Mouse (Mus musculus) G1E (cell line): ENCODE measurements around the gene Gpr12. TPM values are rescaled to one million over a fixed set of nuclear protein-coding genes. Genes with fewer than 3 reads are reported as not detected.
"Not testable (repeated sequence)": the region's sequence is repeated elsewhere in the genome, so short reads cannot be mapped to it uniquely, and the experiment has no call there.

Experiments
- ATAC-seq: 2 replicates; pipeline ENCODE4 v1.8.0; 2016; ENCODE audit warnings: mild to moderate bottlenecking; ENCODE audit not compliant: insufficient number of reproducible peaks, poor library complexity, low FRiP score, severe bottlenecking; ENCODE audit errors: extremely low read depth
- DNase-seq: peaks from one replicate; pipeline ENCODE4 v3.0.0; 2012; ENCODE audit warnings: low spot score
- H3K27me3 ChIP-seq: 2 replicates; pipeline ENCODE4 v1.6.1; 2012; ENCODE audit warnings: mild to moderate bottlenecking, low read length, inconsistent platforms; ENCODE audit not compliant: insufficient read depth
- H3K36me3 ChIP-seq: replicated peaks from 2 replicates; pipeline ENCODE3; 2012; ENCODE audit warnings: mild to moderate bottlenecking, inconsistent platforms
- H3K4me1 ChIP-seq: 2 replicates; pipeline ENCODE4 v1.6.1; 2012; ENCODE audit warnings: low read depth, low read length, inconsistent platforms, mixed read lengths; ENCODE audit not compliant: insufficient read depth
- H3K4me3 ChIP-seq: 2 replicates; pipeline ENCODE4 v1.5.1; 2012; ENCODE audit warnings: low read depth, mild to moderate bottlenecking, inconsistent platforms, low read length, moderate library complexity, mixed read lengths
- H3K9me3 ChIP-seq: replicated peaks from 2 replicates; pipeline ENCODE4 v1.6.1; 2012; ENCODE audit warnings: inconsistent platforms
- CTCF ChIP-seq: IDR thresholded peaks from 2 replicates; pipeline ENCODE4 v1.5.1; 2012; ENCODE audit warnings: low read depth, low read length, inconsistent platforms, mixed read lengths
- GATA1 ChIP-seq: IDR thresholded peaks from 2 replicates; pipeline ENCODE4 v1.6.1; 2012; ENCODE audit warnings: borderline replicate concordance, low read length, inconsistent platforms, mixed read lengths
- GATA2 ChIP-seq: IDR thresholded peaks from 2 replicates; pipeline ENCODE4 v1.6.1; 2012; ENCODE audit warnings: low read depth, low read length, inconsistent platforms, borderline replicate concordance
- POLR2AphosphoS5 ChIP-seq: IDR thresholded peaks from 2 replicates; pipeline ENCODE4 v1.6.1; 2012; ENCODE audit warnings: low read depth, low read length, inconsistent platforms; ENCODE audit not compliant: insufficient replicate concordance
- TAL1 ChIP-seq: conservative IDR thresholded peaks from 2 replicates; pipeline ENCODE4 v1.6.1; 2012; ENCODE audit warnings: low read depth, low read length, inconsistent platforms, mixed read lengths
- polyA plus RNA-seq: library from polyadenylated mRNA; stranded (reverse); fragments of >175 nt; gene quantifications from 2 replicates; pipeline ENCODE4 v1.2.3, GENCODE M21; 2012
- total RNA-seq, 2 experiments: library from RNA; stranded (forward) in 1 of 2; stranded (reverse) in 1 of 2; fragments of 200-1000 nt in 1 of 2; fragments of >200 nt in 1 of 2; fragmentation: Nextera tagmentation in 1 of 2; gene quantifications; 2 replicates each; pipeline ENCODE4 v1.2.3; 2014 to 2017

Gpr12 gene
- total and polyA plus RNA-seq, 3 experiments = 0.11 TPM; not detected in 2

DNA sequence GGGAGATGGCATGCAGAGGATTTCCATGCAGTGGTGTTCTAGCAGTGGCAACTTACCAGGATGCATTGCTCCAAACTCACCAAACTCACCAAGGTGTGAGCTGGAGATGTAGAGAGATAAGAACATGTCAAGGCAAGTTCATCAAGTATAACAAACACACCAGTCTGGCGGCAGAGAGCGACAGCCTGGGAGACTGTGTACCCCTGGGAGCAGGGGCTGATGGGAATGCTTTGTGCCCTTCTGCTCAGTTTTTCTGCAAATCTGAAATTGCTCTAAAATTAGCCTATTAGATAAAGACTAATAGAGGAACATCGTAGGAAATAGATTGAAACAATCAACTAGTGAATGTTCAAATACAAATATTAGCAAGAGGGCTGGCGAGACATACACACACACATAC is 6.6 kb upstream of the Gpr12 start:
- ATAC-seq (no peak), DNase-seq (no peak)
- H3K4me3 ChIP-seq = no peak overlapping the region
- no peaks in the 10 kb centered on the region for H3K36me3 ChIP-seq
- no peaks in the 10 kb centered on the region; the same call in none of the 2 replicates for H3K27me3 ChIP-seq
- no peaks in the 10 kb centered on the region for H3K9me3 ChIP-seq
- TF ChIP-seq GATA1 (no peak), GATA2 (no peak), TAL1 (no peak), POLR2AphosphoS5 (no peak), CTCF (no peak)
- H3K4me1 ChIP-seq = no peaks in the 10 kb centered on the region

DNA sequence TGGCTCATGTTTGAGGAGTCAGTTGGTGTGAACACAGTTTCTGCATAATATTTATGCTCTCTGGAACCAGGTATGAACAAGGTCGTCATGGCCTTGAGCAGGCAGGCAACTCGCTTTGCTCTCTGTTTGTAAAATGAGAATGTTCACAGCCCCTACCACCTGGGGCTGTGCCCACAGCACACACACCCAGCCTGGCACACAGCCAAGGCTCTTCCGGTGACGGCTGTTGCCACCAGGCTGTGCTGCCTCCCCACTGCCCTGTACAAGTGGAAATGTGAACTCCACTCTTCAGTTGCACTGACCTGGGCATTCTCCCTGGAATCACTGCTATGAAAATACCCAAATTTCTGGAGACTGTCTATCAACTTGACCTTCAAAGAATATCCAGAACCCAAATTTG is 5.9 kb upstream of the Gpr12 start:
- no peaks in the 10 kb centered on the region for H3K4me1 ChIP-seq
- H3K36me3 ChIP-seq = no peaks in the 10 kb centered on the region
- H3K27me3 ChIP-seq = no peaks in the 10 kb centered on the region; the same call in none of the 2 replicates
- TF ChIP-seq GATA2 (no peak), GATA1 (no peak), CTCF (no peak), POLR2AphosphoS5 (no peak), TAL1 (no peak)
- H3K9me3 ChIP-seq = no peaks in the 10 kb centered on the region
- DNase-seq = no peak
- no peak overlapping the region for H3K4me3 ChIP-seq
- ATAC-seq = no peak

DNA sequence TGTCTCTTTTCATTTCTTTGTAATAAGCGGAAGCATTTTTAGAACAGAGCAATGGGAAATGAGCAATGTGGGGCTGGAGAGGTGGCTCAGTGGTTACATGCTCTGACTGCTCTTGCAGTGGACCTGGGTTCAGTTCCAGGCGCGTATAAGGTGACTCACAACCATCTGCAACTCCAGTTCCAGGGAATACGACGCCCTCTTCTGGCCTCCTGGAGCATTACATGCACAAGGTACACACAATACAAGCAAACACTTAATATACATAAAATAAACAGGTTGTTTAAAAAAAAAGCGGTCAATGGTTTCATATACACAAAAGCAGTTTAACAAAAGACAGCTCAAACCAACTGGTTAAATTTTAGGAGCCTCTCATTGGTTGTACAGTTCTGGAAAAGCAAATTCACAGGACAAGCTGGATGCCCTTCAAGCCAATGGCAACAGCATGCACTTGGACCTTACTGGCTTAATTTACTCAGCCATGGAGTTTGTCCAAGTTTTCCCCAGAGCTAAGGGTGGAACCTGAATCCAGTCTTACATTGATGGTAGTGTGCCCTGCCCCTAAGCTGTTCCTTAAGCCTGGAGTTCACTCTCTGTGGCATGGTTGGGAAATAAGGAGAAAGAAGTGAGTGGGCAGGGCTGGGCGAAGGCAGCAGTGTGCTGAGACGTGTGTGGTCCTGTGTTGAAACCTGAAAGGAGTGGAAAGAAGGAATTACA is 1.5 kb upstream of the Gpr12 start:
- TF ChIP-seq TAL1 = no peak
- TF ChIP-seq GATA1 = no peak
- TF ChIP-seq GATA2 = no peak
- no peak for TF ChIP-seq CTCF
- no peak for TF ChIP-seq POLR2AphosphoS5
- H3K4me1 ChIP-seq = no peaks in the 10 kb centered on the region
- no peak for DNase-seq
- no peaks in the 10 kb centered on the region for H3K36me3 ChIP-seq
- no peak overlapping the region for H3K4me3 ChIP-seq
- no peaks in the 10 kb centered on the region; the same call in 1 of the 2 replicates for H3K27me3 ChIP-seq
- H3K9me3 ChIP-seq = peaks cover 6% of the 10 kb centered on the region
- no peak for ATAC-seq

DNA sequence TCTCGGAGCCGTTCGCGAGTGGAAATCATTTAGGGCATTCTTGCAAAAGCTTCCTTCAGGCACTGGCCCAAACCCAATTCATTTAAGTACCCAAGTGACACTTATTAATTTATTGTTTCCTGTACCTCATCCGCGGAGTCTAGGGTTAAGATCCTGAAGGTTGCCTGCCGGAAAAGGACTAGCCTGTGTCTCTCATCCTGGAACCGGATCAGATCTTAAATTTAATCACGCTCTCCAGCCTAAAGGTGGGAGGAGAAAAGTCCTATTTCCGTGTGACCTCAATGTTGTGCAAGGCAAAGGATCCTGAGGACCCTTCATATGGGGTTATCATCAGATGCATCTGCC is 240 bp upstream of the Gpr12 start:
- no peaks in the 10 kb centered on the region for H3K27me3 ChIP-seq
- H3K4me3 ChIP-seq = no peak overlapping the region
- ATAC-seq (no peak), DNase-seq (no peak)
- H3K9me3 ChIP-seq = peaks cover 6% of the 10 kb centered on the region
- H3K4me1 ChIP-seq = no peaks in the 10 kb centered on the region
- no peak for TF ChIP-seq CTCF
- no peak for TF ChIP-seq POLR2AphosphoS5
- no peak for TF ChIP-seq TAL1
- TF ChIP-seq GATA2 = no peak
- TF ChIP-seq GATA1 = no peak
- H3K36me3 ChIP-seq = no peaks in the 10 kb centered on the region

DNA sequence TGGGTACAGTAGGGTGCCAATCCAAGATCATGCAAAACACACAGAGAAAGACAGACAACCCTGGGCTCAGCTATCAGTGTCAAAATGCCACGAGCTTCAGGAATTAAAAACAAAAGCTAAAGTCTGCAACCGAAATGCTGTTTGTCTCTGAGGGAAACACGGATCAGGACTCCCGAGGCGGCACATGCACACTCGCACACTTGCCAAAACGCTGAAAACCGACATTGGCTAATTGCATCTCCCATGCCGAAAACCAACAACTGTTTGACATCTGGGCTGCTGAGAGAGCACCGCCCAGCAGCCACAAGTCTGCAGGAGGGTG is 922 bp downstream of the Gpr12 start:
- no peaks in the 10 kb centered on the region for H3K36me3 ChIP-seq
- TF ChIP-seq TAL1 = no peak
- TF ChIP-seq GATA1 = no peak
- TF ChIP-seq POLR2AphosphoS5 = no peak
- no peak for TF ChIP-seq GATA2
- TF ChIP-seq CTCF = no peak
- ATAC-seq = no peak
- H3K27me3 ChIP-seq = no peaks in the 10 kb centered on the region
- DNase-seq = no peak
- peaks cover 6% of the 10 kb centered on the region for H3K9me3 ChIP-seq
- no peaks in the 10 kb centered on the region for H3K4me1 ChIP-seq
- no peak overlapping the region for H3K4me3 ChIP-seq

DNA sequence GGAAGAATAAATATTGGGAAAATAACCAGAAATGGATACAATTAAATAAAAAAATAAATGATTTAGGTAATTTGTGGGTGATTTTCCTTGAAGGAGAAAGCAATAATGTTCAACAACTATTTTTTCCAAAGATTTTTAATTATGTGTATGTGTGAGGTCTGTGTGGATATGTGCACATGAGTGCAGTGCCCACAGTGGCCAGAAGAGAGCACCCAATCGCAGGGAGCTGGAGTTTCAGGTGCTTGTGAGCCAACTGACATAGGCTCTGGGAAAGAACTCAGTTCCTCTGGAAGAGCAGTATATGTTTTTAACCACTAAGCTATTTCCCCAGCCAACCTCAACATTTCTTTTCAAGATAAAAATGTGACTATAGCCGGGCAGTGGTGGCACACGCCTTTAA is 8.4 kb downstream of the Gpr12 start:
- Histone ChIP-seq H3K27me3 (no peaks in the 10 kb centered on the region), H3K36me3 (no peaks in the 10 kb centered on the region), H3K4me3 (no peak overlapping the region), H3K4me1 (no peaks in the 10 kb centered on the region), H3K9me3 (no peaks in the 10 kb centered on the region)
- no peak for TF ChIP-seq GATA1
- no peak for TF ChIP-seq TAL1
- no peak for TF ChIP-seq POLR2AphosphoS5
- DNase-seq (no peak), ATAC-seq (no peak)

DNA sequence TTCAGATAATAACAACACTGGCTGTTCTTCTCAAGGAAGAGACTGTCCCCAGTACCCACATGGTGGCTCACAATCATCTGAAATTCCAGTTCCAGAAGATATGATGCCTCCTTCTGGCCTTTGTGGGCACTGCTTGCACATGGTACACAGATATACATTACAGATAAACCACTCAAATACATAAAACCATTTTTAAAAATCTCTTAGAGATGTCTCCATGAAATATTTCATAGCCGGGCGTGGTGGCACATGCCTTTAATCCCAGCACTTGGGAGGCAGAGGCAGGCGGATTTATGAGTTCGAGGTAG is 12.3 kb downstream of the Gpr12 start:
- H3K4me3 ChIP-seq, DNase-seq, H3K36me3 ChIP-seq, H3K27me3 ChIP-seq, ATAC-seq, H3K4me1 ChIP-seq, H3K9me3 ChIP-seq: not testable (repeated sequence)

DNA sequence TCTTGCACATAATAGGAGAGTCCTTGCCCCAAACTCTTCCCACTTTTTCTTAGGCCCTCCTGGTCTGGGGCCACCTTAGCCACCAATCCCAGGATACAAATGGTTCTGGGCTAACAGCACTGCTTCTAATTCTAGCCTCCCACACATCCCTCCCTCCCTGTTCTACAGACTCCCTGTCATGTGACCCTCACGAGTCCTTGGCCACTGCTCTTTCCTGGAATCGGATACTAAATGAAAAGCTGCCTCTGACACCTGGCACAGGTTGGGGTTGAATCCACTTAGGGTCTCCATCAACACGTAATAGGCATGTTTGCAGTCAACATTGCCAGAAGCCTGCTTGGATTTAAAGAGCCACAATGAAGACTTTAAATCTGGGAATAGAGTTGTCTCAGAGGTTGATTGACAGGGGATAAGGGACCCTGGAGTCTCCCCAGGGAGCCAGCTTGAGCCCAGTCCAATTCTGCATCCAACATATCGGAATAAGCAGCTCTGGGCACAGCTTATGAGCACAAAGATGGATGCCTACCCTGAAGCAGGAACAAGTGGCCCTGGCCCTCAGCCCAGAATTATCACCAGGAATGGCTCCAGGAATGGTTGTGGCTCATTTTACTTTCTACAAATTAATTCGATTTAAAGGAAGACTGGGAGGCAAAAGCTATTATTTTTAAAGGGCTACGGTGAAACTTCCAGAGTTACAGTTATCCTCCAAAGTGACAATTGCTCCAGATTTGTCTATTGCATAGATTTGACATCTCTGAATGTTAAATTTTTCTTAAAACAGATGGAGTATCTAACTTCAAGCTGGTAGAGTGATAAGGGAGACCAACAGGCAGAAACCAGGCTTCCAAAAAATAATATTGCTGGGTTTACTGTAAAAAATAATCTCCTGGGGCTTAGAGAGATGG is 13.0 kb downstream of the Gpr12 start:
- not testable (repeated sequence) for ATAC-seq, H3K9me3 ChIP-seq, DNase-seq, H3K36me3 ChIP-seq, H3K4me3 ChIP-seq, H3K4me1 ChIP-seq, H3K27me3 ChIP-seq

DNA sequence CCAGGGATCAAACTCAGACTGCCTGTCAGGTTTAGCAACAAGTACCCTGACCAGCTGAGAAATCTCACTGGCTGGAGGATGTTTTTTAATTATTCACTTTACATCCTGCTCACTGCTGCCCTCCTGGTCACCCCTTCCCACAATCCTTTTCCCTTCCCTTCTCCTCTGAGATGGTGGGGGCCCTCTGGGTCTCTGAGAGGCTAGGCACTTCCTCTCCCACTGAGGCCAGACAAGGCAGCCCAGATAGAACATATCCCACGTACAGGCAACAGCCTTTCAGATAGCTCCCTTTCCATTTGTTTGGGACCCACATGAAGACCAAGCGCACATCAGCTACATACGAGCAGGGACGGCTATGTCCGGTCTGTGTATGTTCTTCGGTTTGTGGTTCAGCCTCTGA is 14.9 kb downstream of the Gpr12 start:
- not testable (repeated sequence) for H3K9me3 ChIP-seq, H3K4me1 ChIP-seq, H3K27me3 ChIP-seq, DNase-seq, ATAC-seq, H3K36me3 ChIP-seq, H3K4me3 ChIP-seq
